Mouse (Mus musculus) heart, adult 2 months (tissue): Measurements from ENCODE around the gene Rnf5.

Experiments used
- CTCF ChIP-seq: fragments of 200-600 bp; IDR thresholded peaks from 2 replicates; pipeline ENCODE4 v1.8.1; 2022; ENCODE audit warnings: antibody characterized with exemption, mild to moderate bottlenecking, moderate library complexity
- POLR2A ChIP-seq: fragments of 200-500 bp; IDR thresholded peaks from 2 replicates; pipeline ENCODE4 v1.6.1; 2011; ENCODE audit warnings: mild to moderate bottlenecking, low read depth, low read length, control low read depth; ENCODE audit not compliant: insufficient read depth

DNA sequence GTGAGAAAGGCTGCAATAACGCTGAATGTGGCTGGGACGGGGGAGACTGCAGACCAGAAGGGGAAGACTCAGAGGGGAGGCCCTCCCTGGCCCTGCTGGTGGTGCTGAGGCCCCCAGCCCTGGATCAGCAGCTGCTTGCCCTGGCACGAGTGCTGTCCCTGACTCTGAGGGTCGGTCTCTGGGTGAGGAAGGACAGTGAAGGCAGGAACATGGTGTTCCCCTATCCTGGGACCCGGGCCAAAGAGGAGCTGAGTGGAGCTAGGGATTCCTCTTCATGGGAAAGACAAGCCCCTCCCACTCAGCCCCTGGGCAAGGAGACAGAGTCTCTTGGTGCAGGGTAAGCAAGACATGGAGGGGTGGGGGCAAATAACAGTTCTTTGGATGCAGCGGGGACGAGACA, 20.1 kb downstream of the Rnf5 start:
- no peak for TF ChIP-seq CTCF
- TF ChIP-seq POLR2A = no peak
